Mouse (Mus musculus): Measurements from ENCODE around the gene Rfx4. TPM values are rescaled to one million over a fixed set of nuclear protein-coding genes. Genes with fewer than 3 reads are reported as not detected.

The Rfx4 gene
- polyA plus RNA-seq, 1 experiment from 2014 or later, result not detected

DNA sequence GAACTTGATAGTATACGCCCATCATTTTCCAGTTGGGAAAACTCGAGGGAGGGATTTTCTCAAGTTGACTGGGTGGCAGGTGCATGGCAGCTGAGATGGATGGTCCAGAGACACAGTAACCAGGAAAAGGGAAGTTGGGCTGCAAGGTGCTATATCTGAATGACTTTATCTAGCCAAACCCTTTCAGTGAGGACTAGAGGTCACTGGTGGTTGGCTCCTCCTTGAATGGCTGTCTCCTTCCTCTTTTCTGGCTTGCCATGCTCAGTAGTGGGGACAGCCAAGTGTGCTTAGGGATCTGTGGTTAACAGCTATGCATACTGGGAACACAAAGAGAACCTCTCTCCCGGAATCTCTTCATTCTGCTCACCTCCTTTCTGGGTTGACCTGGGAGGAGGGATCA lies 64.4 kb downstream of the Rfx4 start:
- Histone ChIP-seq H3K9ac (ENCODE audit: low read length) (no peak overlapping the region), H3K4me3 (ENCODE audit: low read depth, low read length) (no peak overlapping the region), H3K27ac (replicated peaks) (no peak overlapping the region), H3K9me3 (ENCODE audit: control insufficient read depth, low read length) (no peaks in the 10 kb centered on the region), H3K27me3 (ENCODE audit: control insufficient read depth, insufficient read depth, low read length) (no peaks in the 10 kb centered on the region), H3K4me2 (replicated peaks; ENCODE audit: low read depth) (no peak overlapping the region), H3K4me1 (replicated peaks; ENCODE audit: control insufficient read depth, insufficient read depth) (no peaks in the 10 kb centered on the region), H3K36me3 (ENCODE audit: control insufficient read depth, insufficient read depth, low read length) (no peaks in the 10 kb centered on the region)
- ATAC-seq (ENCODE audit: low FRiP score, low TSS enrichment) (no peak), DNase-seq (ENCODE audit: low spot score) (no peak)
- WGBS, result 54% methylated on average over 3 of the region's 3 CpGs
- TF ChIP-seq CTCF (IDR thresholded peaks at IDR 0.05; ENCODE audit: low read depth), result no peak
- TF ChIP-seq EP300 (optimal IDR thresholded peaks at IDR 0.05), result no peak

GRCm38 (mm10) chr10:84822741-84823151 lies 66.9 kb downstream of the Rfx4 start:
- H3K27ac ChIP-seq (replicated peaks), result no peak overlapping the region
- H3K4me3 ChIP-seq (ENCODE audit: low read depth, low read length), result no peak overlapping the region
- no peaks in the 10 kb centered on the region for H3K27me3 ChIP-seq (ENCODE audit: control insufficient read depth, insufficient read depth, low read length)
- no peak overlapping the region for H3K4me2 ChIP-seq (replicated peaks; ENCODE audit: low read depth)
- no peaks in the 10 kb centered on the region for H3K36me3 ChIP-seq (ENCODE audit: control insufficient read depth, insufficient read depth, low read length)
- TF ChIP-seq EP300 (optimal IDR thresholded peaks at IDR 0.05), result no peak
- TF ChIP-seq CTCF (IDR thresholded peaks at IDR 0.05; ENCODE audit: low read depth), result no peak
- no peak for ATAC-seq (ENCODE audit: low FRiP score, low TSS enrichment)
- no peaks in the 10 kb centered on the region for H3K9me3 ChIP-seq (ENCODE audit: control insufficient read depth, low read length)
- 32% methylated on average over 9 of the region's 9 CpGs for WGBS
- DNase-seq (ENCODE audit: low spot score), result no peak
- H3K4me1 ChIP-seq (replicated peaks; ENCODE audit: control insufficient read depth, insufficient read depth), result no peaks in the 10 kb centered on the region
- no peak overlapping the region for H3K9ac ChIP-seq (ENCODE audit: low read length)

GRCm38 (mm10) chr10:84823621-84824020 lies 67.8 kb downstream of the Rfx4 start:
- WGBS, result 55% methylated on average over 4 of the region's 4 CpGs
- Histone ChIP-seq H3K9ac (ENCODE audit: low read length) (no peak overlapping the region), H3K4me2 (replicated peaks; ENCODE audit: low read depth) (no peak overlapping the region), H3K4me1 (replicated peaks; ENCODE audit: control insufficient read depth, insufficient read depth) (no peaks in the 10 kb centered on the region), H3K27me3 (ENCODE audit: control insufficient read depth, insufficient read depth, low read length) (no peaks in the 10 kb centered on the region), H3K27ac (replicated peaks) (no peak overlapping the region), H3K4me3 (ENCODE audit: low read depth, low read length) (no peak overlapping the region), H3K9me3 (ENCODE audit: control insufficient read depth, low read length) (no peaks in the 10 kb centered on the region), H3K36me3 (ENCODE audit: control insufficient read depth, insufficient read depth, low read length) (no peaks in the 10 kb centered on the region)
- TF ChIP-seq CTCF (IDR thresholded peaks at IDR 0.05; ENCODE audit: low read depth) (no peak), EP300 (optimal IDR thresholded peaks at IDR 0.05) (no peak)
- ATAC-seq (ENCODE audit: low FRiP score, low TSS enrichment), result no peak
- no peak for DNase-seq (ENCODE audit: low spot score)

DNA sequence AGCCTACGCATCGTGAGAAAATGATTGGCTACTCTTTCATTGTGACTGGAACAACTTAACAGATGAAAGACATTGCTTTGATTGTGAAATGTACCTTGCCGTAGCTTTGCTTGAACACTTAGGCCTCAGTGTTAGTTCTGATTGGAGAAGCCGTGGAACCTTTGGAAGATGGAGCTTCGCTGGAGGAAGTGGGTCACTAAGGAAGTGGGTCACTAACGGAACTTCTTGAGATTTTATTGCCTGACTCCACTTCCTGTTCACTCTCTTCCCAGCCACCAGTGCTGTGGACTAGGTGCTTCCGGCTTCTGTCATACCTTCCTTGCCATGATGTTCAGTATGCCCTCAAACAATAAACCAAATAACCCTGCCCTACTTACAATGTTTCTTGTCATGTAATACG lies 73.1 kb downstream of the Rfx4 start:
- no peaks in the 10 kb centered on the region for H3K9me3 ChIP-seq (ENCODE audit: control insufficient read depth, low read length)
- no peak overlapping the region for H3K4me2 ChIP-seq (replicated peaks; ENCODE audit: low read depth)
- WGBS, result 76% methylated on average over 8 of the region's 8 CpGs
- H3K9ac ChIP-seq (ENCODE audit: low read length), result no peak overlapping the region
- no peak overlapping the region for H3K27ac ChIP-seq (replicated peaks)
- no peak for ATAC-seq (ENCODE audit: low FRiP score, low TSS enrichment)
- H3K4me3 ChIP-seq (ENCODE audit: low read depth, low read length), result no peak overlapping the region
- DNase-seq (ENCODE audit: low spot score), result no peak
- H3K36me3 ChIP-seq (ENCODE audit: control insufficient read depth, insufficient read depth, low read length), result no peaks in the 10 kb centered on the region
- no peaks in the 10 kb centered on the region for H3K27me3 ChIP-seq (ENCODE audit: control insufficient read depth, insufficient read depth, low read length)
- TF ChIP-seq CTCF (IDR thresholded peaks at IDR 0.05; ENCODE audit: low read depth) (no peak), EP300 (optimal IDR thresholded peaks at IDR 0.05) (no peak)
- no peaks in the 10 kb centered on the region for H3K4me1 ChIP-seq (replicated peaks; ENCODE audit: control insufficient read depth, insufficient read depth)

- H3K4me3 ChIP-seq (ENCODE audit: low read depth, low read length), result no peak overlapping the region
- no peak for DNase-seq (ENCODE audit: low spot score)
- 74% methylated on average over 6 of the region's 6 CpGs for WGBS
Observed at GRCm38 (mm10) chr10:84835596-84835995, 79.7 kb downstream of the Rfx4 start.

GRCm38 (mm10) chr10:84836104-84836503 lies 80.2 kb downstream of the Rfx4 start:
- DNase-seq (ENCODE audit: low spot score), result no peak
- Histone ChIP-seq H3K9ac (ENCODE audit: low read length) (no peak overlapping the region), H3K36me3 (ENCODE audit: control insufficient read depth, insufficient read depth, low read length) (no peaks in the 10 kb centered on the region), H3K27ac (replicated peaks) (no peak overlapping the region), H3K4me1 (replicated peaks; ENCODE audit: control insufficient read depth, insufficient read depth) (no peaks in the 10 kb centered on the region), H3K27me3 (ENCODE audit: control insufficient read depth, insufficient read depth, low read length) (no peaks in the 10 kb centered on the region), H3K9me3 (ENCODE audit: control insufficient read depth, low read length) (no peaks in the 10 kb centered on the region), H3K4me3 (ENCODE audit: low read depth, low read length) (no peak overlapping the region), H3K4me2 (replicated peaks; ENCODE audit: low read depth) (no peak overlapping the region)
- WGBS, result 9% methylated on average over 3 of the region's 4 CpGs
- TF ChIP-seq EP300 (optimal IDR thresholded peaks at IDR 0.05) (no peak), CTCF (IDR thresholded peaks at IDR 0.05; ENCODE audit: low read depth) (peak; percentile 82)
- ATAC-seq (ENCODE audit: low FRiP score, low TSS enrichment), result peak; percentile 64; the same call in 1 of the 2 replicates

More at GRCm38 (mm10) chr10:84835596-84835995, 79.7 kb downstream of the Rfx4 start:
- Histone ChIP-seq H3K4me2 (replicated peaks; ENCODE audit: low read depth) (no peak overlapping the region), H3K4me1 (replicated peaks; ENCODE audit: control insufficient read depth, insufficient read depth) (no peaks in the 10 kb centered on the region), H3K27ac (replicated peaks) (no peak overlapping the region), H3K36me3 (ENCODE audit: control insufficient read depth, insufficient read depth, low read length) (no peaks in the 10 kb centered on the region), H3K9me3 (ENCODE audit: control insufficient read depth, low read length) (no peaks in the 10 kb centered on the region), H3K27me3 (ENCODE audit: control insufficient read depth, insufficient read depth, low read length) (no peaks in the 10 kb centered on the region), H3K9ac (ENCODE audit: low read length) (no peak overlapping the region)
- TF ChIP-seq CTCF (IDR thresholded peaks at IDR 0.05; ENCODE audit: low read depth) (no peak), EP300 (optimal IDR thresholded peaks at IDR 0.05) (no peak)
- ATAC-seq (ENCODE audit: low FRiP score, low TSS enrichment), result no peak
